Mouse (Mus musculus) hindbrain, embryonic 16.5 days (tissue): ENCODE measurements around the gene Acot11. TPM values are rescaled to one million over a fixed set of nuclear protein-coding genes. Genes with fewer than 3 reads are reported as not detected.

ENCODE experiments used
- ATAC-seq: fragments of 200-750 bp; cut with Nextera tagmentation; 2 replicates; pipeline ENCODE4 v1.8.0; 2017; ENCODE audit warnings: moderate TSS enrichment, moderate library complexity
- H3K27ac ChIP-seq: fragments of 300-500 bp; sonication (generic); 2 replicates; pipeline ENCODE4 v1.5.1; 2014; ENCODE audit warnings: low read depth, mild to moderate bottlenecking, control low read depth, low read length, moderate library complexity
- H3K27me3 ChIP-seq: fragments of 300-500 bp; sonication (generic); replicated peaks from 2 replicates; pipeline ENCODE4 v1.6.1; 2014; ENCODE audit warnings: low read length; ENCODE audit not compliant: control insufficient read depth, insufficient read depth
- H3K36me3 ChIP-seq: fragments of 300-500 bp; sonication (generic); 2 replicates; pipeline ENCODE4 v1.6.1; 2014; ENCODE audit warnings: mild to moderate bottlenecking, low read length, moderate library complexity, mixed read lengths; ENCODE audit not compliant: control insufficient read depth, insufficient read depth
- H3K4me1 ChIP-seq: fragments of 300-500 bp; sonication (generic); 2 replicates; pipeline ENCODE4 v1.6.1; 2014; ENCODE audit warnings: low read depth, low read length; ENCODE audit not compliant: control insufficient read depth, insufficient read depth
- H3K4me2 ChIP-seq: fragments of 300-500 bp; sonication (generic); 2 replicates; pipeline ENCODE4 v1.6.1; 2014; ENCODE audit warnings: mild to moderate bottlenecking, low read length, control low read depth, moderate library complexity
- H3K4me3 ChIP-seq: fragments of 300-500 bp; sonication (generic); 2 replicates; pipeline ENCODE4 v1.5.1; 2014; ENCODE audit warnings: mild to moderate bottlenecking, low read length, control low read depth, moderate library complexity
- H3K9ac ChIP-seq: fragments of 300-500 bp; sonication (generic); 2 replicates; pipeline ENCODE4 v1.6.1; 2014; ENCODE audit warnings: low read depth, mild to moderate bottlenecking, control low read depth, low read length, moderate library complexity
- H3K9me3 ChIP-seq: fragments of 300-500 bp; sonication (generic); 2 replicates; pipeline ENCODE4 v1.6.1; 2014; ENCODE audit warnings: mild to moderate bottlenecking, low read length, moderate library complexity; ENCODE audit not compliant: control insufficient read depth
- WGBS: fragments of 180-500 bp; shearing (Covaris S2); extraction: QIAGEN DNeasy Blood & Tissue Kit; methylation state at CpG from one replicate; pipeline ENCODE4 v1.1.7; 2014; 5-methylcytosine and 5-hydroxymethylcytosine counted together
- polyA plus RNA-seq: library from polyadenylated mRNA; unstranded; fragments of >200 nt; fragmentation: Nextera tagmentation; extraction: Ambion mirVana; gene quantifications from 2 replicates; pipeline ENCODE4 v1.2.1, GENCODE M21; 2015

Acot11 gene
- polyA plus RNA-seq, 1 experiment from 2014 or later, result 2.7 TPM

- Histone ChIP-seq H3K27me3 (no peaks in the 10 kb centered on the region), H3K4me1 (no peaks in the 10 kb centered on the region), H3K27ac (no peak within 1 kb of the TSS), H3K4me3 (no peak within 1 kb of the TSS), H3K4me2 (no peak within 1 kb of the TSS), H3K9ac (no peak within 1 kb of the TSS; the same call in 1 of the 2 replicates), H3K36me3 (no peaks in the 10 kb centered on the region), H3K9me3 (no peaks in the 10 kb centered on the region)
- WGBS, result 64% methylated on average over 4 of the region's 4 CpGs
- no peak for ATAC-seq
Observed at GRCm38 (mm10) chr4:106733636-106734035, 71.2 kb downstream of the Acot11 start, which contains the start of gene Fam151a. Fam151a (plus strand) TSS chr4:106733889.

- WGBS, result 85% methylated on average over 7 of the region's 7 CpGs
- no peaks in the 10 kb centered on the region for H3K4me1 ChIP-seq
- no peak within 1 kb of the TSS for H3K27ac ChIP-seq
Observed at GRCm38 (mm10) chr4:106730814-106731213, 74.0 kb downstream of the Acot11 start, which contains the start of gene Mroh7. Mroh7 (minus strand) TSS chr4:106730925.

GRCm38 (mm10) chr4:106720631-106721030 lies 84.2 kb downstream of the Acot11 start:
- no peak overlapping the region for H3K27ac ChIP-seq
- no peak overlapping the region for H3K9ac ChIP-seq
- H3K27me3 ChIP-seq, result no peaks in the 10 kb centered on the region
- no peak for ATAC-seq
- no peaks in the 10 kb centered on the region for H3K4me1 ChIP-seq
- no peaks in the 10 kb centered on the region for H3K36me3 ChIP-seq
- 81% methylated on average over 4 of the region's 4 CpGs for WGBS
- no peaks in the 10 kb centered on the region for H3K9me3 ChIP-seq
- H3K4me2 ChIP-seq, result no peak overlapping the region
- no peak overlapping the region for H3K4me3 ChIP-seq

More at GRCm38 (mm10) chr4:106730814-106731213, 74.0 kb downstream of the Acot11 start, which contains the start of gene Mroh7:
- Histone ChIP-seq H3K27me3 (no peaks in the 10 kb centered on the region), H3K4me3 (no peak within 1 kb of the TSS), H3K4me2 (no peak within 1 kb of the TSS), H3K9ac (no peak within 1 kb of the TSS), H3K9me3 (no peaks in the 10 kb centered on the region), H3K36me3 (no peaks in the 10 kb centered on the region)
- ATAC-seq, result no peak

- no peak overlapping the region for H3K4me2 ChIP-seq
- WGBS, result 92% methylated on average over 6 of the region's 6 CpGs
- no peak for ATAC-seq
- no peaks in the 10 kb centered on the region for H3K36me3 ChIP-seq
- H3K27ac ChIP-seq, result no peak overlapping the region
- no peaks in the 10 kb centered on the region for H3K4me1 ChIP-seq
- no peaks in the 10 kb centered on the region; the same call in 1 of the 2 replicates for H3K27me3 ChIP-seq
- no peaks in the 10 kb centered on the region for H3K9me3 ChIP-seq
- no peak overlapping the region for H3K4me3 ChIP-seq
- no peak overlapping the region for H3K9ac ChIP-seq
Observed at GRCm38 (mm10) chr4:106713622-106714021, 91.2 kb downstream of the Acot11 start.

- WGBS, result 2% methylated on average over 8 of the region's 8 CpGs
- no peak overlapping the region for H3K4me3 ChIP-seq
- H3K27me3 ChIP-seq, result no peaks in the 10 kb centered on the region; the same call in 1 of the 2 replicates
- no peaks in the 10 kb centered on the region for H3K9me3 ChIP-seq
- no peak overlapping the region for H3K27ac ChIP-seq
- peaks cover 17% of the 10 kb centered on the region for H3K4me1 ChIP-seq
- peak overlapping the region; percentile 39; the same call in 1 of the 2 replicates for H3K4me2 ChIP-seq
- H3K36me3 ChIP-seq, result no peaks in the 10 kb centered on the region
- peak; percentile 43 for ATAC-seq
- no peak overlapping the region for H3K9ac ChIP-seq
Observed at GRCm38 (mm10) chr4:106708408-106708807, 96.4 kb downstream of the Acot11 start.

GRCm38 (mm10) chr4:106707957-106708356 lies 96.8 kb downstream of the Acot11 start:
- H3K27ac ChIP-seq, result no peak overlapping the region
- no peak overlapping the region for H3K9ac ChIP-seq
- H3K9me3 ChIP-seq, result no peaks in the 10 kb centered on the region
- H3K4me3 ChIP-seq, result no peak overlapping the region
- H3K4me1 ChIP-seq, result peaks cover 17% of the 10 kb centered on the region
- no peaks in the 10 kb centered on the region; the same call in 1 of the 2 replicates for H3K27me3 ChIP-seq
- 53% methylated on average over 5 of the region's 5 CpGs for WGBS
- ATAC-seq, result no peak
- peak overlapping the region; percentile 39; the same call in 1 of the 2 replicates for H3K4me2 ChIP-seq
- no peaks in the 10 kb centered on the region for H3K36me3 ChIP-seq

- Histone ChIP-seq H3K27ac (peak overlapping the region; percentile 78), H3K9ac (peak overlapping the region; percentile 14; the same call in 1 of the 2 replicates), H3K27me3 (no peaks in the 10 kb centered on the region; the same call in 1 of the 2 replicates), H3K9me3 (no peaks in the 10 kb centered on the region), H3K4me1 (peaks cover 27% of the 10 kb centered on the region), H3K4me3 (no peak overlapping the region), H3K4me2 (no peak overlapping the region), H3K36me3 (no peaks in the 10 kb centered on the region)
- ATAC-seq, result 0 out of 2 replicates have a peak, but pooled peaks have one; percentile 4
- 28% methylated on average over 8 of the region's 8 CpGs for WGBS
Observed at GRCm38 (mm10) chr4:106705096-106705665, 99.6 kb downstream of the Acot11 start.

GRCm38 (mm10) chr4:106704416-106704815 lies 100.4 kb downstream of the Acot11 start:
- WGBS, result 27% methylated on average over 11 of the region's 11 CpGs
- H3K9ac ChIP-seq, result peak overlapping the region; percentile 13; the same call in 1 of the 2 replicates
- peak; percentile 60 for ATAC-seq

GRCm38 (mm10) chr4:106703956-106704355 lies 100.8 kb downstream of the Acot11 start:
- peak overlapping the region; percentile 67 for H3K27ac ChIP-seq
- no peaks in the 10 kb centered on the region for H3K27me3 ChIP-seq
- no peak overlapping the region for H3K4me2 ChIP-seq
- WGBS, result 71% methylated on average over 10 of the region's 10 CpGs
- no peaks in the 10 kb centered on the region for H3K9me3 ChIP-seq
- H3K4me3 ChIP-seq, result no peak overlapping the region
- no peak; the same call in 1 of the 2 replicates for ATAC-seq
- peaks cover 32% of the 10 kb centered on the region for H3K4me1 ChIP-seq
- no peak overlapping the region for H3K9ac ChIP-seq
- no peaks in the 10 kb centered on the region for H3K36me3 ChIP-seq

More at GRCm38 (mm10) chr4:106704416-106704815, 100.4 kb downstream of the Acot11 start:
- Histone ChIP-seq H3K4me2 (no peak overlapping the region), H3K36me3 (no peaks in the 10 kb centered on the region), H3K27me3 (no peaks in the 10 kb centered on the region; the same call in 1 of the 2 replicates), H3K4me3 (no peak overlapping the region), H3K27ac (peak overlapping the region; percentile 67), H3K9me3 (no peaks in the 10 kb centered on the region), H3K4me1 (peaks cover 32% of the 10 kb centered on the region)
